Mouse (Mus musculus) frontal cortex, postnatal 25 days (tissue): ENCODE measurements at regions not wholly inside any gene's neighbourhood (a gene's known extent, or its start where the extent isn't known, plus 50 kb on each side); places are given as distances from the start of the nearest gene placed in this dataset.
A peak's percentile ranks its signal among the peaks of the same experiment; 100 is the strongest.

ENCODE experiments used
- DNase-seq, 2 experiments: peaks; one replicate each; pipeline ENCODE4 v3.0.0; 2022; ENCODE audit warnings: low spot score in 2 of 2

DNA sequence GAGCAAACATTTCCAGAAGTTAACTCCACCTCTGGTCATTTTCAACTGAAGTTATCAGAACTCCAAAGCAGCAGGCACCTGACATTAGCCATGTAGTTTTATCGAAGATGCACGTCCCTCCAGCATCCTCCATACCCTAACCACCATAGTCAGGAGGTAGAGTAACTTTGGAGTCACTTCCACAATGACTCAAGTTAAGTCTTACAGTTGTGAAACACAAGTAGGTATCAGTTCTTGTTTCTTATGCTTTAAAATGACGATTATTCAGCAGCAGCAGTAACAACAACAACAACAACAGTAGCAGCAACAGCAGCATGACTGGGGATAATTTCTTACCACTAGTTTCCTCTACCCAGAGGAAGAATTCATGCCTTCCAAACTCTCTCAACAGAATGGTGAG lies 51.3 kb upstream of the Tank start:
- no peak for DNase-seq

DNA sequence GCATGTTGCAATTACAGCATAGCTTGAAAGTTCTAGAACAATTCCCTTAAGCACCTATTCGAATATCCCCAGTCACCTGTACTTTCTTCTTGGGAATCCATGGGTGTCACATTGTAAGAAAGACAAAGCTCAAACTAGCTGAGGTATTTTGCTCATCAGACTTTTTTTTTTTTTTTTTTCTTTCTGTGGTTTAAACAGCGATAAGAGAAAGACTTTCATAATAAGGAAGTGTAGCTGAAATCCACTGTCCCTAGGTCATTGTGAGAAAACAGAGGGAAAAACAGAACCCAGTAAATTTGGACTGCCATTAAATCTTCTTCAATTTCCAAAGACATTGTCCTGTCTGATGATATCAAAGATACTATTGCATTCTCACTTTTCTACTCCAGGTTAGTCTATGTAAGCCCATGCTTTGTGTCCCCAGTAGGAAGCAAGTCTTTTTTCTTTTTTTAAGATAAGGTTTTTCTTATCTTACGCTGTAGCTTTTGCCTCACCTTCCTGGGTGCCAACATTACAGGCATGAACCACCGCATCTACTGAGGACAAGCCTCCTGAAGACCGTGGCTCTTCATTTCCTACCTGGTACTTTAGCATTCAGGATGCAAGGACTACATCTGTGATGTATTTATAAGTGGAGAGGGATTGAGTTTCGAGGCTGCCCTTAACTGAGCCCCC lies 54.2 kb upstream of the Tank start:
- no peak for DNase-seq

GRCm38 (mm10) chr2:61514445-61515123 lies 63.8 kb upstream of the Tank start:
- DNase-seq: no peak

DNA sequence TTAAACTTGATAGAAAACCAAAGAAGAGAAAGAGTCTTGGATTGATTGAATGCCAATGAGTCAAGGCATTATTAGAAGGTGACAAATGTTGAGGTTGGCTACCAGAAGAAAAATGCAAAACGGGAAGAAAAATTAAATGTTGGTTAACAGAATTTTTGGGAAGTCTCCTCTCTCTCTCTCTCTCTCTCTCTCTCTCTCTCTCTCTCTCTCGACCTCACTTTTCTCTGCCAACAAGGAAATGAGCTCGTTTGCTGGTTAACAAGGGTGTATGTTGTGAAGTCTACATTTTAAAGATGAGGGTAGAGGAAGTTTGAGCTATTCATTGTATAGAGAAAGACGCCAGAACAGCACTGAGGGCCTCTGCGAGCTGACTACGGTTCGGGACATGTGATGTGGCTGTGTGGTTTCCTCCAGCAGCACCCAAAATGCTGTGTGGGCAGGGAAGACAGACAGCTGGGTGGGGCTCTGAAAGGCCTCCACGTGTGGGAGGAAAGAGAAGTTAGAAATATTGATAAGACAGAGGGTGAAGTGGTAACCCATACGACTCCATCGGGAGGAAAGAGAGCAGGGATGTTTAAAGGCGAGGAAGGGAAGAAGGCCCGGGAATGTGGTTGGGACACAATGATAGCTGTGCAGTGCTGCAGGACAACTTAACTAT lies 64.5 kb upstream of the Tank start:
- no peak for DNase-seq

DNA sequence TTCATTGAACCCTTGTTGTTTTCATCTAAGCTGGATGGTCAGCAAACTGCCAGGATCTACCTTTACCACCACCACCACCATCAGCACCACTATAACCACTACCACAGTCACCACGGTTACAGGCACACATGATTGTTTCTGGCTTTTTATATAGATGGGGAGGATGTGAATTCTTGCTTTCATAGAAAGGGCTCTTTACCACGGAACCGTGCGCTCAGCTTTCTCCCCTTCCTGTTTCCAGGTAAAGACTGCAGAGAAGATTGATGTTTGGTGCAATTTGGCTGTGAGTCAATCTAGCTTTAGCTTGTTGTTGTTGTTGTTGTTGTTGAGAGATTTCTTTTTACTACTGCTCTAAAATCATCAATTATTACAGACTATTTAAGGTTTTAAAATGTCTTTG lies 74.8 kb upstream of the Tank start:
- DNase-seq: no peak

DNA sequence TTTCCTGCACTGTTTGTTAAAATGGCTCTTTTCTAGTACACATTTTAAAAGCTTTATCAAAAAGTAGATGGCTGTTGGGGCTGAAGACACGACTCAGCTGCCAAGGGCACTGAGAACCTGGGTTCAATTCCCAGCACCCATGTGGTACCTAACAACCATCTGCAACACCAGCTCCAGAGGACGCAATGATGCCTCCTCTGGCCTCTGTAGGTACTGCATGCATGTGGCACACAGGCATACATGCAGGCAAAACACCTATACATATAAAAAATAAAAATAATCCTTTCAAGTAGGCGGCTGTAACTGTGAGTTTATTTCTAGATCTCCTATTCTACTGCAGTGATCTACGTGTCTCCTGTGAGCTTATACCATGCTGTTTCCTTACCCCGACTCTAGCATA lies 76.5 kb upstream of the Tank start:
- no peak for DNase-seq

- no peak for DNase-seq
Measured at GRCm38 (mm10) chr2:61499266-61499665, 79.1 kb upstream of the Tank start.

DNA sequence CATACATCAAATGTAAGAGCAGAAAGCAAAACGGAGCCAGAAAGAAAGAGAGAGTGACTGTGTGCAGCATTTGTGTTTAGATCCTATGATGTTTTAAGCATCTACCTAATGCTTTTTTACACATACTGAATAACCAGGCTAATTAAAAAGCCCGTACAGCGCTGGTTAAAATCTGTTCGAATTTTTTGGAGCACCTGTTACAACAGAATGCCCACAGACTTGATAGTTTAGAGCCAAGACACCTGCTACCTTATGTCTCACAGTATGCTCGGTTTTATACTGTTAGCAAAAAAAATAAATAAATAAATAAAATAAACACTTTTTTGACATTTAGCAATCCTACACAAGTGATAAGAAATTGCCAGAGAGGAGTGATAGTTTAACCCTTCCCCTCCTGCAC lies 80.5 kb upstream of the Tank start:
- DNase-seq: no peak

GRCm38 (mm10) chr2:61496968-61497367 lies 81.4 kb upstream of the Tank start:
- DNase-seq: no peak

DNA sequence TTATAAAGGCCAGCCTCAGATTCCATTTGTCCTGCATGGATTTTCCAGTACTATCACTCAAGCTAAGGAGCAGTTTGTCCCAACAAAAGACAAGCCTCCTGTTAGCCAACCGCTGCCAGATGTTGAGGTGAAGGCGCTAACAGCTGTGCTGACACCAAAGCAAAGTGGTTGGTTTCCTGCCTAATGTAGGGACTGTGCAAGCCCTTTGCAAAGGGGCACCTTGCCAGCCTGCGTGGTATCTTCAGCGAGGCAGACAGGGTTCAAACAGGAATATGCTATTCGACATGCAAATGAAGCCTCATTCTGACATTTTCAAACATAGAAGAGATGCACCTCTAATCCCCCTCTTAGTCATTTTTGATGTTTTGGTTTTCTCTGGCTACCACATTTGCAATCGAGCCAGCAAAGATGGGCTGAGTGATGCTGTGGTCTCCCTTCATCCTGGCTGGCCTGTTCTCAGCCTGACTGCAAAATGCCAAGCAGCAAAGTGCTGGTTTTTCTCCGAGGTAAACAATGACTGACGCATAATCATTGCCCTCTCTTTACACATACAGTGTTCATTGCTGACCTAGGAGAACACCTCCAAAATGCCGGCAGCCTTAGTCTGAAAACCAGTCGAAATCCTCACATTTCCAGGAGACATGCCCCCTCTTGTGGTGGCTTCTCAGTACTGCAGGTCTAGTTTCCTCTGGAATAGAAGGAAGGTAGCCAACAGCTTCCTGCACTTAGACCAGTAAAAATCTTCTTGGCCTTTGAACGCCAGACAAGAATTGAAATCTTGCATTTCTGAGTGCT lies 84.3 kb upstream of the Tank start:
- peak; percentile 81 to 87 for DNase-seq

GRCm38 (mm10) chr2:61492043-61492743 lies 86.2 kb upstream of the Tank start:
- DNase-seq: no peak

- DNase-seq: no peak
Measured at GRCm38 (mm10) chr2:61490436-61491109, 87.8 kb upstream of the Tank start.

DNA sequence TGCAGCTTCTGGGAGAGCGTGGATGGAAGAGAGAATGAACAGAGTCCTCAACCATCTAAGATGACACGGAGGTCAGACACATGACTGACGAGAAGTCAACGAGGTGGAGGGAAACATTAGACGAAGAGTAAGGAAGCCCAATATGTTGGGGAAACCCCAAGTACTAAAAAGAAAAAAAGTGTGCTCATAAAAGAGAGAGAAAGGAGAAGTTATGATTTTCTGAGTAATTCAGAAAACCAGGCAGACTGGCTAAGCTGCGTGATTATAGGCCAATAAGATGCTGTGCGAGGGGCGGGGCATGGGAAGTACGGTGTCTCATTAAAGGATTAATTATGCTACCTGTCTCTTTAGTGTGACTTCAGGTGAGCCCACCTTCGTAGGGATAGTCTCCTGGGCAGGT lies 88.6 kb upstream of the Tank start:
- no peak for DNase-seq

DNA sequence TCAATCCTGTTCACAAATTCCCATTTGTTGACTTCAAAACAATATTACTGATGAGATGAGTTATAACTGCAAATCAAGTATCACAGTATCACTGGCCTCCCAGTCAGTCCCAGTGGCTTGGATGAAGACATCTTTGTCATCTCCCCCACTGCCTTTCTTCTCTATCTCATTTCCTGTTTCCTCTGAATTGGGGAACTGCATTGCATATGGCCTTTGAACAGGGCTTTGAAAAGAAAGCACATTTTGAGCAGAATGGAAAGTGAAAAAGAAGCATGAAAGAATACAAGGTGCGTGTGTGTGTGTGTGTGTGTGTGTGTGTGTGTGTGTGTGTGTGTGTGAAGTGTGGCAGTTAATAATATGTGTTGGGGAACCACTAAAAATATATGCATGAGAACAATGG lies 94.6 kb upstream of the Tank start:
- DNase-seq: no peak

GRCm38 (mm10) chr2:61476648-61477047 lies 101.7 kb upstream of the Tank start:
- no peak for DNase-seq

- DNase-seq: no peak
Measured at GRCm38 (mm10) chr2:61474626-61475025, 103.8 kb upstream of the Tank start.

DNA sequence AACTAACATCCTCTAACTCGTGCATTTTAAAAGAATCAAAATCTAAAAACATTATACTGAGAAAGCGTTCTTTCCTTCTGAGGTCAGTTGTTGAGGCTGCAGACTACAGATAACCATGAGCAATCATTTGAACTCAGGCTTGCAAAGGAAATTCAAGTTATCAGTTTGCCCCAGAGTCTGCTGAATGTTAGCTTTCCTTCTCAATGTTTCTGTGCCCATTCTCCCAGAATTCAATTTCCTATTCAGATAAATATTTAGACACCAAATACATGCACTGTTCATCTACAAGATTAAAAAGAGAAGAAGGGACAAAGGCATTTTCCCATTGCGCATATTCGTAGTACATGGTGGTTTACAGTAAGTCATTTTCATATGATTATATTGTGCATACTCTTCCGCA lies 107.9 kb upstream of the Tank start:
- no peak for DNase-seq

DNA sequence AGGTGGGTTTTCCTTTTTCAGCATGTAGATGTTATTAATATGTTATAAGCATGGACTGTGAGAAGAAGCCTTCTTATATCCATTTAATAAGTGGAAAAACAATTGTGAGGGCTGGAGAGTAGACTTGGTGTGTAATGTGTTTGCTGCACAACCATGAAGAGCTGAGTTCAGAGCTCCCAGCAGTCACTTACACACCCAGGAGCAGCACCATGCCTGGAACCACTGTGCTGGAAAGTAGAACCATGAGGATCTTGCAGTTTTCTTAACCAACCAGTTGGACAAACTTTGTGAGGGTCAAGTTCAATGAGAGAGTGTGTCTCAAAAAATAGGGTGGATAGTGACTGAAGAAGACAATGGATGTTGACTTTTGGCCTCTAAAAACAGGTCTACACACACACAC lies 108.3 kb upstream of the Tank start:
- DNase-seq: no peak

- peak; percentile 35 to 37 for DNase-seq
Measured at GRCm38 (mm10) chr2:61455902-61456301, 122.5 kb upstream of the Tank start.

GRCm38 (mm10) chr2:61454729-61455128 lies 123.7 kb upstream of the Tank start:
- no peak for DNase-seq

GRCm38 (mm10) chr2:61454311-61454728 lies 124.1 kb upstream of the Tank start:
- DNase-seq: peak; percentile 85
